Mouse (Mus musculus) kidney, postnatal 14 days (tissue): ENCODE data around the gene Utp15.

Source experiments
- DNase-seq: peaks from one replicate; pipeline ENCODE4 v3.0.0; 2022; ENCODE audit warnings: mixed read lengths

Gene Utp15

DNA sequence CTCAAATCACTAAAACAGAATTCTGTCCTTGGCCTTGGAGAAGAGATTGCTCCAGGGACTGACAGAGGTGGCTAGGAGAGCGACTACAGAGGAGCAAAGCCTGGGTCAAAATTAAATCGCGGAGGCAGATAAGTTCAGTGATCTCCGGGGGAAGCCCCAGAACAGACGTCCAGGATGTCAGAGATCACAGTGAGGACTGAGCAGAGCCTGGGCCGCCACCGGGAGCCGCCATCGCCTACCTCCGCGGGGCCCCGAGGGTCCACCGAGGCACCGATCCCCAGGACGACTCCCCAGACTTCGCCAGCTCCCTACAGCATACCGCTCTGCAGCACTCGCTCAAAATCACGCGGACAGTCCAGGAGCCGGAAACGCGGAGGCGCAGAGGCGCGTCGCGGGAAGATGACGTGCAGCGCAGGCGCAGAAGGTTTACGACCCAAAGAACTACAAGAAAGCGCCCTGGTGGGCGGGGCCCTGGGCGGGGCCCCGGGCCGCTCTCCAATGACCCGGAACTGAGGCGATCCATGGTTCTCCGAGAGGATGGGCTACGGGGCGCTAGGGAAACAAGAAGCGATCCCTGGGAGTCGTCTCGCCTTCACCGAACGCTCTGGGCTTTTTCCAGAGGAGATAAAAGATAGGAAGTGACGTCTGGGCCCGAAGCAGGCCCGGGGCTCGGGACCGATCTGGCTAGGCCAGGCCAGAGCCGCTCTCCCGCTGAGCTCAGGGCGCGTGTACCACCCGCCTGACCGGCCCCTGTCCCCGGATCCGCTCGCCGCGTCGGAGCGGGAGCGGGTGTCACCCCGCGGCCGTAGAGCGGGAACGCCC is at the start of gene Utp15, which contains the start of gene Ankra2:
TSS of gene Utp15 (minus strand) at position 406 of the 822 bp plus-strand sequence.
TSS of gene Ankra2 (plus strand) at position 439 of the 822 bp plus-strand sequence.
- peak; percentile 99 for DNase-seq

DNA sequence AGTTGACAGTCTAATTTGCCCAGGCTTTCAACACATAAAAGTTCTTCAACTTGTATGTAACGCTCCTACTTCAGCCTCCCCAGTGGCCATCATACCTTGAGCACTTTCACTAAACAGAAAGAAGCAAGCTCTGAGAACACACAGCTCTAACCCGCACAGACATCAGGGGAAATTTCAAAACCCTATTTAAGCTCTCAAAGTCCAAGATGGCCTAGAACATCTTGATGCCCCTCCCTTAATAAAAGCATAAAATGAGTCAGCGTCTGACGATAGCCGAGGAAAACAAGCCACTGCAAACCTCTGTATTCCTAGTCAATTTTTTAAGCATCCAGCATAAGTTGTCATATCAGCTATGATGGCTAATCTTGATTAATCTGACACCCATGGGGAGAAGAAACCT is 48.8 kb upstream of the Utp15 start:
- no peak for DNase-seq

DNA sequence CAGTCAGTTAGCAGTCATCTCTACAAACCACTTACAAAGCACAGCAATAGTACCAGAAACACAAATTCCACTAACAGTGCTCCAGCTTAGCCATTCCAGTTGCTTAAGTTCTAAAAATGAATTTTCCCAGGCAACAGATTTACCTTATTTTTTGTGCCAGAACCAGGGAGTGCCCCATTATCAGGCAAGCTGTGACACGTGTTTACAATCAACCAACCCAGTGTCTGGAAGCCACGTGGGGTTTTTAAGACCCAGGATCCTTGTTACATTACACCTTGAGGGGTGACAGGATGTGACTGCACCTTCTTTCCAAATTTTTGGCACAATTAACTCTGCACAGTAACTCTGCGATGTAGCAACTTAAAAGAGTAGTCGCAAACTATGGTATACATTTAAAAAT is 45.9 kb upstream of the Utp15 start:
- DNase-seq, result no peak

DNA sequence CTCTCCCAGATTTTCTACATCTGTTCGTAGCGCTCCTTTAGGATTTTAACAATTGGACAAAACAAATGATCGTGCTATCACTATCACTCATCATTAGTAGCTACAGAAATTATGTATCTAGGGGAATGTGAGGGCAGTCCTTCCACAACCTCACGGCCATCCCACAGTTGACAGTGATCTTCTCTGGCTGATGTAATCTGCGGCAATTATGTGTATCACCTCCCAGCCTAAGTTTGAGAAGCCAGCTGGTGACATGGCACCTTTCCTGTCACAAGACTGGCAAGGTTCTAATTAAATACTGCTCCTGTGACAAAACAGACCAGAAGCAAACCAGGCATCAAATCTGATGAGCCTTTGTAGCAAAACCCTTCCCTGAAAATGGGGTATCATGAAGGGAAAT is 45.2 kb upstream of the Utp15 start:
- DNase-seq, result no peak

DNA sequence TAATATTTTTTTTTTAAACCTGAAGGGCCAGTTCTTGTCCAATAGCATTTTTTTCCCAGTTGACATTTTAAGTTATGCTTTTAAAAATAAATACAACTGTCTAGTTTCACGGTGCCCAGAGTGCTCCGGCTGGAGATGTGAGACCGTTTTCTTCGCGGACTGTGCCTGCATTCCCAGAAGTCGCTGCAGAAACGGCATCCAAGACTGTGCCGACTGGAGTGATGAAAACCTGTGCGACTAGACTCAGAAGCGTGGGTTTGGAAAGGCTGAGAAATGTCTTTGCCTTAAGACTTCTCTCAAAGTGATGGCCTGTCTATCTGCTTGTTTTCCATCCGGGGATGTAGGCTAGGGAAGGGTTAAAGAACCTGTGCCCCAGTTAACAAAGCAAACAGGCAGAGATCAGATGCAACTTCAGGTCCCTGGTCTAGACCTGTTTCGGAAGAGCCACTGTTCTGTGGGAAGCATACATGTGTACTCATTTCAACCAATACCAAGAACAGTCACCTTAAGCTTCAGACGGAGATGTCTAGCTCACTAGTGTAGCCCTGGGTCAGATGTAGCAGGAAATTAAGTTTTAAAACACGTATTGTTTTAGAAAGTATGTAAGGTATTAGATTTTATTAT is 44.1 kb upstream of the Utp15 start:
- DNase-seq, result no peak

DNA sequence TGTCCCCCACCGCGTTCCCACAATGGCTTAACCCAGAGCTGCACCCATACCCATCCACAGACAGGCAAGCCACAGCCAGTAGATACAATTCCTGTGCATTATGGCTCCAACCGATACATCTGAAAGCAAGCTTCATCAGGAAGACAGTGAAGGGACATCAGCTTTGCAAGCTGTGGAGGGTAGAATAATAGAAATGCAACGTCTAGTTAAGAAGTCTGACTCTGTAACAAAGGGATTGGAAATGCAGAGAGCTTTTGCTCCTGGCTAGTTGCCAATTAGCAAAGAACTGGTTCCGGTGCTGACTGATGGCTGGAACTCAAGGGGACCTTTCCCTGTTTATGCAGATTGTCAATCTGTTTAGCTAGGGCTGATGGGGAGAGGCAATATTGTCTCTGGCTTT is 43.6 kb upstream of the Utp15 start:
- no peak for DNase-seq

DNA sequence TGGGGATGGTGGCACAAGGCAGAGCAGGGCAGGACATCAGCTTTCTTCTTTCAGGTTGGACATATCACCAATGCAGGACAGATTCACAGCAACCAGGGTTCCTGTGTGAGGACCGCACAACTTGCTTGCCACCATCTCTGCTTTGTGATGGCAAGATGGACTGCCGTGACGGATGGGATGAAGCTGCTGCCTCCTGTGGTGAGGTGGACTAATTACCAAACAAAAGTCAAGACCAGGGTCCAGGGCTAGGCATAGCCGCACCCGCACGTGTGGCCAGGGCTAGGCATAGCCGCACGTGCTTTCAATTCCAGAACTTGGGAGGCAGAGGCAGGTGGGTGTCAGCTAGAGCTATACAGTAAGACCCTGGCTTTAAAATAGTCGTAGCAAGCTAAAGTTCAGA is 42.4 kb upstream of the Utp15 start:
- no peak for DNase-seq

DNA sequence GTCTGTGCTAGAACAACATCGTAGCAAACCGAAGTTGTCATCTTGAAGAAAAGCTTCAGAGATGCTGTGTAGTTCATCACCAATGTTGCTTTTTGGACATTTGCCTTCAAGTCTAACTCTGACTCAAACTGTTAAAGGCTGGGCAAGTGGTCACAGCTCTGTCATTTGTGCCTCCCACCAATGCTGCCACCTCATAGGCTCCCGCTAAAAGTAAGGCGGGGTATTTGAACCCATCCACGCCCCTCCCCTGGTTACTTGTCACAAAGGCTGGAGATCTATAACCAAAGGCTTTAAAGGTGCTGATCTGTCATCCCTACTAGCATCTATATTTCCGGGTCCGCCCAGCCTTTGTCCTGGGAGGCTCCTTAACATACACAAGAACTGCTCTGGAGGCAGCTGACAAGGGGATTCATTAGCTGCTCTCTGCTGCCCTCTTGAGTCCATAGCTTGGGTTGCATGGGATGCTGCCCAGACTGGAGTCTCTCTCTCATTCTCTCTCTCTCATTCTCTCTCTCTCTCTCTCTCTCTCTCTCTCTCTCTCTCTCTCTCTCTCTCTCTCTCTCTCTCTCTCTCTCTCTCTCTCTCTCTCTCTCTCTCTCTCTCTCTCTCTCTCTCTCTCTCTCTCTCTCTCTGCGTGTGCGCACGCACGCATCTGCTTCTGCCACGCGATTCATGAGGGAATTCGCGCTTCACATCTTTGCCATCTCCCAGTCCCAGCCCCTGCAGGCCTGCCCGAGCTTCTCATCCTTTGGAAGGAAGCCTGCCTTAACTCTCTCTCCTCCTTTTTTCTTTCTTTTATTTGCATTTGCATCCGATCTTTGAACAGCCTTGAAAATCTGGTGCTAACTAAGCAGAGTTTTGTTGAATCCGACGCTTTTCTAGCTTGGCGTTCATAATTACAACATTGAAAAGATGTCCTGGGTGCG is 36.3 kb upstream of the Utp15 start:
- peak; percentile 76 for DNase-seq

DNA sequence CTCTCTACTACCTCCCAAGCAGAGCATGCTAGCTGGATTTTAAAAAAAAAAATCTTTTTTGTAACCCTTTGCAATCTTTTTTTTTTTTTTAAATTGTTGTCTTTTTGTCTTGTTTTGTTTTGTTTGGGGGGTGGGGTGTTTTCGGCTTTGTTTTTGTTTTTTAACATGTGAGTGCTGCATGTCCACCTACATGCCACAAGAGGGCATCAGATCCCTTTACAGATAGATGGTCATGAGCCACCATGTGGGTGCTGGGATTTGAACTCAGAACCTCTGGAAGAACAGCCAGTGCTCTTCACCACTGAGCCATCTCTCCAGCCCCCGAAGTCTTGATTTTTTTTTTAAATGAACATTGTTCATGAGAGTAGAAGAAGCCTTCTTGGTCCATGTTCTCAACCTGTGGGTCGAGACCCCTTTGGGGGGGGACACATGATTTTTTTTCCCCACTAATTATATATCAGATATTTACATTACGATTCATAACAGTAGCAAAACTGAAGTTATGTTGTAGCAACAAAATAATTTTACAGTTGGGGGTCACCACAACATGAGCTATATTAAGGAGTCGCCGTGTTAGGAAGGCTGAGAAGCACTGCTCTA is 35.1 kb upstream of the Utp15 start:
- DNase-seq, result no peak

DNA sequence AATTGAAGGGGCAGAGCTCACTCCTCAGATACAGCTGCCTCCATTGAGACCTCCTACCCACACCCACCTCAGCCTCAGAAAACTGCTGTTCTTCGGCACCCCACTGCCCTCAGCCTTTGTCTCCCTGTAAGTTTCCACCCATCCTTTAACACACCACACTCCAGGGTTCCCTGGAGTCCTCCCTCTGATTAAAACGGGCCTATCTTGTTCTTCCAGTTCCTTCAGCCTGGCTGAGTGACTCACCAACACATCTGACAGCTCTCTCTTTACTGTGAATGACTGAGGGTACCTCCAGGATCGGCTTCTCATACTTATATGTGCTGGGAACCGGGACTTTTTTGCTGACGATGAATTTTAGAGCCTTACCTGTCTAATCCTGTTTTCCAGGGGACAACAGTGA is 33.2 kb upstream of the Utp15 start:
- DNase-seq, result no peak

DNA sequence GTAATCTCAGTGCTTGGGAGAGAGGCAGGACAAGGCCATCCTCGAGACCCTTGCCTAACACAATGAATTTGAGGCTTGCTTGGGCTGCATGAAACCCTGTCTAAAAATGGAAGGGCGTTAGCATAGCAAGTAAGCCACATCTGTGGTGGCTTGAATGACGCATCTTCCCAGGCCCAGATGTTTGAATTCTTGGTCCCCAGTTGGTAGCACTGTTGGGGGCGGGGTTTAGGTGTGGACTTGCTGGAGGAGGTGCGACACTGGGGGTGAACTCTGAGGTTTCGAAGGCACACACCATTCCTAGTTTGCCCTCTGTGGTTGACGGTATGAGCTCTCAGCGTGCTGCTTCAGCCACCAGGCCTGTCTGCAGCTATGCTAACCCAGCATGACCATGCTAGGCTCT is 28.9 kb upstream of the Utp15 start:
- no peak for DNase-seq

DNA sequence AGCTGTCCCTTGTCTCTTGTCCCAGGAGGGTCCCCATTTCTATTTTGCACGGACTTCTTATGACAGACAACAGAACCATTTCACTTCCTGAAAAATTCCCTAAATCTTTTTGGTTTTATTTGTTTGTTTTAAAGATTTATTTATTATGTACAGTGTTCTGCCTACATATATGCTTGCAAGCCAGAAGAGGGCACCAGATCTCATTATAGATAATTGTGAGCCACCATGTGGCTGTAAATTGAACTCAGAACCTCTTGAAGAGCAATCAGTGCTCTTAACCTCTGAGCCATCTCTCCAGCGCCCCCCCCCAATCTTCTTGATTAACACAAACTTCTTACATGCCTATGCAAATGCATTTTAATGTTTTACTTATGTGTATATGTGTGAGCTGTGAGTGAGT is 27.9 kb upstream of the Utp15 start:
- no peak for DNase-seq

DNA sequence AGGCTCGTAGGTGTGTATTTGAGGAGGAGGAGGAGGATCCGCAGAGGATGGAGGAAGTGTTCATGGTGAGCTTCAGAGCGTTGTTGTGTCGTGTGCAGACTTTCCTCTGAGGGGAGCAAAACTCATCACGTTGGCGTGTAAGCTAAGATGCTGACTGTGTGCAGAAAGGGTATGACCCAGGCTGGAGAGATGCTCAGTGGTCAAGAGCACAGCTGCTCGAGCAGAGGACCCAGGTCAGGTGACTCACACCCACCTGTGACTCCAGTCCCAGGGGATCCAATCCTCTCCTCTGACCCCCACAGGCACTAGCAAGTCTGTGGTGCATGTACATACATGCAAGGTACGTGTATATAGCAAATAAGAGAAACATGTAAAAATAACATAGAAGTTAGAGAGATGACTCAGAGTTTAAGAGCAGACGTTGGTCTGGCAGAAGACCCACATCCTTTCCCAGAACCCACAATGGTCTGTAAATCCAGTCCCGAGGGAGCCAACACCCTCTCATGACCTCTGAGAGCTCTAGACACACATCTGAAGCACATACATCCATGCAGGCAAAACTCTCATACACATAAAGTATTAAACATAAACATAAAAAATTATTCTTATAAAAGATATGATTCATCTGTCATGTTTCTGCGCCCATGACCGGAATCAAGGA is 18.3 kb upstream of the Utp15 start:
- DNase-seq, result no peak

DNA sequence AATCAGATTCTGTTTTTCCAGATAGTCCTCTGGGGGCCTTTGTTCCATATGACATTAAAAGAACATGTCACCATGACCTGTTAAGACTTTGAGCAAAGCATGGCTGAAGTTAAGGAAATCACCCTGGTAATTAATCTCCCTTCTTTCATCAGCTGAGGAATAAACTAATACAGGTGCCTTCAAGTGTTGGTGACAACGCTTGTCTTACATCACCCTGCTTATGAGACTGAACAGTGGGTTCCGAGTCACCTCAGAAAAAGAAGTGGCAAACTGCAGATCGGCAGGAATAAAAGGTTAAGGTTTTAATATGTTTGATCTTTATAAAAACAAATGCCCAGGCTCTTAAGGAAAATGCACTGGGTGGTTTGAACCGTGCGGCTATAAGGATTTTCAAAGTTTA is 16.8 kb upstream of the Utp15 start, which contains the start of gene Gm21976:
TSS of gene Gm21976 (plus strand) at position 202 of the 400 bp plus-strand sequence.
- DNase-seq, result no peak

DNA sequence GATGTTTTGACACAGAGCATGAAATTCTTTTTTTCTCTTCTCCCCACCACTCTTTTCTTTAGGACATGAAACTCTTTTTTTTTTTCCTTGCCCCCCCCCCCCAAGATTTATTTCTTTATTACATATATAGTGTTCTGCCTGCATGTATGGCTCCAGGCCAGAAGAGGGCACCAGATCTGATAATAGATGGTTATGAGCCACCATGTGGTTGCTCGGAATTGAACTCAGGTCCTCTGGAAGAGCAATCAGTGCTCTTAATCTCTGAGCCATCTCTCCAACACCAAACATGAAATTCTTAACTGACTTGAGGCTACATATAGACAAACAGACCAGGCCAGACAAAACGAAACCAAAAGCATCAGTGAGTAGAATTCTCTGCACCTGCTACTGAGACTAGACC is 14.7 kb upstream of the Utp15 start:
- no peak for DNase-seq

DNA sequence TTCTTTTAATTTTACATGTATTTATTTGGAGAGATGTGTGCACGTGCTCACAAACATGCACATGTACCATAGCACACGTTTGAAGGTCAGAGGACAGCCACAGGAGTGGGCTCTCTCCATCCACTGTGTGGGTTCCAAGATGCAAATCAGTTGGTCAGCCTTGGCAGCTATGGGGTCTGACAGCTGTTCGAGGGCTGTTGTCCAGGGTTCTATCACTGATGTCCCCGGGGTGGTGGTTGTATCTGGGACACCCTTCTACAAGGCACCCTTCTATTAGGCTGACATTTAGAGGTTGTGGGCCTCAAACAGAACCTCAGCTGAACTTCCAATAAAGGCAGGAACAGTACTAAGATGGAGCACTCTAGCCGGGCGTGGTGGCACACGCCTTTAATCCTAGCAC is 13.4 kb upstream of the Utp15 start:
- no peak for DNase-seq

DNA sequence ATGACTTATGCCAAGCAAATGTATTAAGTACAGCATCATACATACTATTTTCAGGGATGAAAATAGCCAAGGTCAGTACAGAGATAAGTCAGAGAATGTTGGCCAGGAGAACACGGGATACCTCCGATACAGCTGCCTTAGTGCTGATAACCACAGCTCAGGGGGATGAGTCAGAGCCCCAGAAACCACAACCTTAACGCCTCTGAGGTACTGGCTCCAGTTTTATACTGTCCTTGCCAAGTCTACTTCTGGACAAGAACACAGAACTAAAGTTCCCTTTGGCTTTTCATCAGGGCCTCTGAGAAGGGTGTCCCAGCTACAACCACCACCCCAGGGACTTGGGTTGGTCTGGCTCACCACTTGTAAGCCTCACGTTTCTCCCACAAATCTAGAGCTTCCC is 12.8 kb upstream of the Utp15 start:
- no peak for DNase-seq

DNA sequence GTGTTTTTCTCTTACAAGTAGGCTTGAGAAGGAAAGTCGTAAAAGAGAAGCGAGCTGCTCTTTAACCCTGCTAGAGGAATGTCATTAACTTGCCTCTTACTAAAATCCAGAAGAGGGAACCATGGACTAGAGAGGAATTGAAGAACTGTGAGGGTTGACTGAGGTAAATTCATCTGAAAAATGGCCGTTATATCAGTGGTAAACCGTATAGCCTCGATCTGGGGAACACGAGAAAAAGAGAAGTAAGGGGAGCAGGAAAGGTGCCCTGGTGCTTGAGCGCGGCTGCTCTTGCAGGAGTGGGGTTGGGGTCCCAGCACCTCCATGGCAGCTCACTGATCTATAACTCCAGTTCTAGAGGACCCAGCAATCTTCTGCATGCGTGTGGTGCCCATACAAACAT is 11.2 kb upstream of the Utp15 start:
- DNase-seq, result no peak

DNA sequence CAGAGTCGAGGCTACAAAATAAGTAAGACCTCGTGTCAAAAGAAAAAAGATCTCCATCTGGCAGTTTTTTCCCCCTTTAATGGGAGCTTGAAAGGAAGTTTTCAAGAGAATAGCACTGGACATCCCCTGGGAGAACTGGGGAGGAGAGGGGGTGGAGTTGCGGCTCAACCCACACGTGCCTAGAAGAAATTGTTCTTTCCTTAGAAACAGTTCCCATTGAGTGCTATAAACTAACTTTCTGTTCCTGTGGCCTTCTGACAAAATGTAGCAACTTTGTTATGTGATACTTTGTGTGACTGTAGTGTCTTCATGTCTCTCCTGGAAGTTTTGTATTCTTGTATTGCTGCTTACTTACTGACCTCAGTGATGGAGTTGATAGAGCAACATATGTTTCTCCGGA is 1.3 kb upstream of the Utp15 start:
- DNase-seq, result no peak

DNA sequence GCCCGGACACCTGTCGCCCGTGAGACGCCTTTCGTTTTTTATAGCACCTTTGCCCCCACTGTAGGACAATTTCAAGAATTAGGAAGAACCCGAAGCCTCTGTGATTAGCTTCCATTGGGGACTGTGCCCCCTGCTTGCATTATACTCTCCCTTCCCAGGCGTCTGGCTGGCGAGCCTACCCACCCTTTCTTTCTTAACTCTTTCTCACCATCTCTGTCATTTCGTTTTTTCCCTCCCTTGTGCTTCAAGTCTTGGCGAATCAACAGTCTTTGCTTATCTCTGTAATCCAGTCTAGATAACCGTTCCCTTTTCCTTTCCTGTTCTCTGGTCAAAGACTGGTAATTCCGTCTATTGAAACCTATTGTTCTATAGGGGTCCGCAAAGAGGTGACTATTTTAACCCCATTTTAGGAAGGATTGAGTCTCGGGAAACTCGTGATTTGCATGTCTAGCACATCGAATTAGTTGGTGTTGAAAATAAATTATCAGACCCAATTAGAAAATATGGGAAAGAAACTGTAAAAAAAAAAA is 682 bp upstream of the Utp15 start:
- DNase-seq, result no peak

DNA sequence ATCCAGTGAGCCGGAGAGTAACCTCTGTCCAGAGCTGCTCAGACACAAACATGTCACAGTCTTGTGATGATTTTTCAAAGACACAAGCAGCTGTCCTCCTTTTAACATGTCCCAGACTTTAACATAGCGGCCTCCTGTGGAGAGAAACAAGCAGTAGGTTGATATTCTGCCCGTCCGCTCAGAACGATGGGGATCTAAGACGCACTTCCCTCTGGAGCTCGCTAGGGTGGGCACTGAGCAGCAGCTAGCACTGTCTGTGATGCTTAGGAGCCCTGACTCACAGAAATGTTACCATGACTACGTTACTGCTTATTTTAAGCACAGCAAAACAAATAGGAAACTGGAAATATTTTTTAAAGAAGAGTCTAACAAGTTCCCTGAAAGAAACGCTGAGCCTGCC is 7.9 kb downstream of the Utp15 start:
- DNase-seq, result no peak

DNA sequence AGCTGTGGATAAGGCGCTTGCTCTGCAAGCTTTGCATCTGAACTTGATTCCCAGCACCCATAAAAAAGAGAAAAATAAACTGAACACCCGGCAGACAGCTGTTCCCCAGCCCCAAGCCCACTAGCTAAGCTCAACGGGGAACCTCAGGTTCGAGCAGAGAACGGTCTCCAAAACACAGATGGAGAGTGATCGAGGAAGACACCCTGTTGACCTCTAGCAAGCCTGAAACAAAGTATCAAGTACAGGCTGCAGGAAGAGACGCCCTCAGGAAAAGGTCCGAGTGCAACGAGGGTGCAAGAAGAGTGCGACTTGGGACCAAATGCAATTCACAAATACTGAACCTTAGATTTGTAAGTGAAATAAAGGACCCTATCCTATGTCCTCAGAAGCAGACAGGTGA is 13.2 kb downstream of the Utp15 start:
- no peak for DNase-seq
